Mouse (Mus musculus) frontal cortex, postnatal 36 days (tissue): ENCODE data around the gene Dchs1.
"Not testable (repeated sequence)": the region's sequence is repeated elsewhere in the genome, so short reads cannot be mapped to it uniquely, and the experiment has no call there.

Experiments used
- DNase-seq, 2 experiments: peaks; one replicate each; pipeline ENCODE4 v3.0.0; 2022; ENCODE audit warnings: low spot score in 2 of 2

The Dchs1 gene

GRCm38 (mm10) chr7:105783861-105784260 is 3.6 kb downstream of the Dchs1 start:
- no peak for DNase-seq

GRCm38 (mm10) chr7:105778553-105779265 is 8.7 kb downstream of the Dchs1 start:
- DNase-seq: no peak

GRCm38 (mm10) chr7:105777797-105778552 is 9.5 kb downstream of the Dchs1 start:
- DNase-seq: no peak

- no peak for DNase-seq
These were observed 10.1 kb downstream of the Dchs1 start for GRCm38 (mm10) chr7:105777316-105777715.

GRCm38 (mm10) chr7:105776026-105776425 is 11.4 kb downstream of the Dchs1 start:
- no peak for DNase-seq

- DNase-seq: no peak
These were observed 12.8 kb downstream of the Dchs1 start for GRCm38 (mm10) chr7:105774661-105775060.

- DNase-seq: no peak
These were observed 14.4 kb downstream of the Dchs1 start for GRCm38 (mm10) chr7:105773041-105773440.

GRCm38 (mm10) chr7:105772331-105772730 is 15.1 kb downstream of the Dchs1 start:
- DNase-seq: no peak

GRCm38 (mm10) chr7:105769959-105770358 is 17.5 kb downstream of the Dchs1 start:
- no peak for DNase-seq

GRCm38 (mm10) chr7:105767729-105768165 is 19.7 kb downstream of the Dchs1 start:
- DNase-seq: no peak

- DNase-seq: no peak
These were observed 23.1 kb downstream of the Dchs1 start for GRCm38 (mm10) chr7:105764331-105764730.

- DNase-seq: no peak
These were observed 24.8 kb downstream of the Dchs1 start for GRCm38 (mm10) chr7:105762517-105763270.

GRCm38 (mm10) chr7:105761813-105762484 is 25.5 kb downstream of the Dchs1 start:
- no peak for DNase-seq

GRCm38 (mm10) chr7:105753281-105753680 is 34.2 kb downstream of the Dchs1 start:
- no peak for DNase-seq

GRCm38 (mm10) chr7:105752716-105753115 is 34.7 kb downstream of the Dchs1 start:
- DNase-seq: no peak

- peak; percentile 93 to 96 for DNase-seq
These were observed 35.7 kb downstream of the Dchs1 start, which contains the start of gene Tpp1 for GRCm38 (mm10) chr7:105751491-105752433. Tpp1 (minus strand) TSS chr7:105752235.

GRCm38 (mm10) chr7:105747776-105748175 is 39.7 kb downstream of the Dchs1 start:
- DNase-seq: no peak

- peak; percentile 87 to 89 for DNase-seq
These were observed 43.4 kb downstream of the Dchs1 start, which contains the start of gene Taf10 for GRCm38 (mm10) chr7:105743926-105744590. Taf10 (minus strand) TSS chr7:105744361.

GRCm38 (mm10) chr7:105743246-105743925 is 44.1 kb downstream of the Dchs1 start:
- not testable (repeated sequence) for DNase-seq
